Mouse (Mus musculus) limb, embryonic 13.5 days (tissue): ENCODE measurements around the gene Rps8. TPM values are rescaled to one million over a fixed set of nuclear protein-coding genes. Genes with fewer than 3 reads are reported as not detected.

Source experiments
- ATAC-seq: fragments of 200-750 bp; cut with Nextera tagmentation; 2 replicates; pipeline ENCODE4 v1.8.0; 2017; ENCODE audit warnings: low read depth, moderate number of reproducible peaks, moderate TSS enrichment; ENCODE audit not compliant: low FRiP score
- H3K27ac ChIP-seq: fragments of 300-500 bp; sonication (generic); 2 replicates; pipeline ENCODE4 v1.5.1; 2015; ENCODE audit warnings: inconsistent platforms, mild to moderate bottlenecking, moderate library complexity
- H3K27me3 ChIP-seq: fragments of 300-500 bp; sonication (generic); 2 replicates; pipeline ENCODE4 v1.6.1; 2015; ENCODE audit warnings: mild to moderate bottlenecking, inconsistent platforms
- H3K36me3 ChIP-seq: fragments of 300-500 bp; sonication (generic); 2 replicates; pipeline ENCODE4 v1.6.1; 2015; ENCODE audit warnings: inconsistent platforms, mild to moderate bottlenecking, moderate library complexity
- H3K4me1 ChIP-seq: fragments of 300-500 bp; sonication (generic); 2 replicates; pipeline ENCODE4 v1.6.1; 2015; ENCODE audit warnings: inconsistent platforms
- H3K4me2 ChIP-seq: fragments of 300-500 bp; sonication (generic); replicated peaks from 2 replicates; pipeline ENCODE4 v1.6.1; 2015; ENCODE audit warnings: inconsistent platforms, mild to moderate bottlenecking, moderate library complexity
- H3K4me3 ChIP-seq: fragments of 300-500 bp; sonication (generic); 2 replicates; pipeline ENCODE4 v1.5.1; 2015; ENCODE audit warnings: moderate library complexity, mild to moderate bottlenecking, inconsistent platforms
- H3K9ac ChIP-seq: fragments of 300-500 bp; sonication (generic); 2 replicates; pipeline ENCODE4 v1.6.1; 2015; ENCODE audit warnings: mild to moderate bottlenecking, inconsistent platforms
- H3K9me3 ChIP-seq: fragments of 300-500 bp; sonication (generic); 2 replicates; pipeline ENCODE4 v1.6.1; 2016; ENCODE audit warnings: inconsistent platforms
- WGBS: fragments of 180-500 bp; shearing (Covaris S2); methylation state at CpG from one replicate; pipeline ENCODE4 v1.1.7; 2015; 5-methylcytosine and 5-hydroxymethylcytosine counted together
- polyA plus RNA-seq: library from polyadenylated mRNA; unstranded; fragments of >200 nt; fragmentation: Nextera tagmentation; extraction: Ambion mirVana; gene quantifications from 2 replicates; pipeline ENCODE4 v1.2.1, GENCODE M21; 2015

Rps8 gene
- polyA plus RNA-seq, 1 experiment from 2014 or later: 885 TPM

DNA sequence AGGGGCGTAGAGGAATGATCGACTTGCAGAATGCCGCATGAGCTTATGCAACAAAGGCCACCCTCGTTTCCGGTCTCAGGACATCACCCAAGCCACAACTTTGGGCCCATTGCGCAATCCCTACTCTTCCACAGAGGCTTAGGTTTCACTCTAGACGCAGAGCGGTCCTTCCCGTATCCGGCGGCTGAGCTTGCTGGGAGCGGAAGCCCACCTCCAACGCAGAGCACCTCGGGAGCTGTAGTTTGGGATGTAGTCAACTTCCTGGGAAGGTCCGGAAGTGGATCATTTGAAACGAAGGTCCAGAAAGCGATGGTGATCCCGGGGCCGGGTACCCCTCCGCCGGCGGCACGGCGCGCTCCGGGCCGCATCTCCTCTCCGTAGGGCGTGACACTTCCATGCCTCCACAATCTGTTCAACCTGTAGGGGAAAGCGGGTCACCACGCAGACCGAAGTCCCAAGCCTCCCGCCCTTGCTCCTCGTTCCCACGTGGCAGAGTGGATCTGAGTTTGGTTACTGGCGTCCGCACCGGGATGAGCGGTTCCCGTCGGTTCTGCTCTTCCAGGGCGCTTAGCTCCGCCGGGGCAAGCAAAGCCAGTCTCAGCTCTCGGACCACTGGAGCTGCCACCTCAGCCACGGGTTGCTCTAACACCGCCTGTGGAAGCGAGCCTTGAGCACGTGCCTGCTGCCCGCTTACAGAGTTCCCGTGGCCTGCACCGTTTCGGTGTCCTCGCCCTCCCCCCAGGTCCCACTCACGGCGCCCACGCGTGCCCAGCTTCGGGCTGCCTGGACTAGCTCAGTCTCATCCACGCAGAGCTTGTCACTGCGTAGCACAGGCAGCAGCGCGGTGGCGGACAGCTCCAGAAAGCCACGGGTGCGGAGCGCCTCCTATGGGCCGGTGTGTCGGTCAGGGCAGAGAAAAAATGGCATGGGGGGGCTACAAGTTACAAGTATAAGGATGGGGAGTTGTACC is 35.3 kb downstream of the Rps8 start:
- peak; percentile 94 for ATAC-seq

DNA sequence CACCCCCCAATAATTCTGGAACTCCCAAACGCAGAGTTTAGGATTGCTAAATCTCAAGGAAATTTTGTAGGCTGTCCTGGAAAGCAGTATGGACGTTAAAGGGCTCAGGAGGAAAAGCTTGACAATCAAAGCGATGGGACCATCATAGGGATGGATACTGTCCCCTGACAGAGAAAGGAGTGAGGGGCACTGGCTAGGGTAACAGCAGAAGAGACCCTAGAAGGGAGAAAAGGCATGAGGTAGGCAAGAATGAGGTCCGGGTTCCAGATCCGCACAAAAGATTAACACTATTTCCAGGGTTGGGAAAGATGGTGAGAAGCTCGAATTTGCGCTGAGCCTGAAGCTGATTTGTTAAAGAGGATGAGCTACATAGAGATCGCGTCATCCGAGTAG is 36.0 kb downstream of the Rps8 start:
- H3K36me3 ChIP-seq: no peaks in the 10 kb centered on the region
- peak; percentile 6; the same call in 1 of the 2 replicates for ATAC-seq
- 6% methylated on average over 10 of the region's 10 CpGs for WGBS
- peak overlapping the region; percentile 73 for H3K9ac ChIP-seq
- no peaks in the 10 kb centered on the region for H3K9me3 ChIP-seq
- H3K27ac ChIP-seq: peak overlapping the region; percentile 80
- peak overlapping the region; percentile 100 for H3K4me2 ChIP-seq
- peak overlapping the region; percentile 58 for H3K4me3 ChIP-seq
- H3K27me3 ChIP-seq: no peaks in the 10 kb centered on the region
- H3K4me1 ChIP-seq: peaks cover 14% of the 10 kb centered on the region

More for the DNA sequence above, 35.3 kb downstream of the Rps8 start:
- Histone ChIP-seq H3K27ac (peak overlapping the region; percentile 80), H3K4me3 (peak overlapping the region; percentile 58), H3K4me1 (peaks cover 21% of the 10 kb centered on the region), H3K9ac (peak overlapping the region; percentile 73), H3K4me2 (peak overlapping the region; percentile 100), H3K36me3 (no peaks in the 10 kb centered on the region), H3K9me3 (no peaks in the 10 kb centered on the region), H3K27me3 (no peaks in the 10 kb centered on the region)
- WGBS: under 1% methylated on average over 69 of the region's 69 CpGs

DNA sequence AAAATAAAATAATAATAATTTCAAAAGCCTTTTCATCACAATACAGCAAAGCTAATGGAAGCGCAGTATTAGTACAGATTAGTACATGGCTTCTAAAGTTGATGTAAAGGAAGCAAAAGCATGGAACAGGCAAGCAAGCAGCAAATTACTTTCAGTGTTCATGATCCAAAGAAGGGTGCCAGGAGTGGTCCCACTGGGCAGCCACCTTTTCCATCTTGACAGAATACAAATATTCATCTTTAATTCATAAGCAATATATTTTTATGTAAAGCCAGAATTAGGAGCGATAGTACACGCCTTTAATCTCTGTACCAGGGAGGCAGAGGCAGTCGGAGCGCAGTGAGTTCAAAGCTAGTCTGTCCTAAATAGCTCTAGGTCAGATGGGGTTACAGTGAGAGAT is 36.4 kb downstream of the Rps8 start:
- no peak overlapping the region for H3K27ac ChIP-seq
- peak overlapping the region; percentile 100 for H3K4me2 ChIP-seq
- WGBS: 76% methylated on average over 5 of the region's 5 CpGs
- H3K9me3 ChIP-seq: no peaks in the 10 kb centered on the region
- H3K9ac ChIP-seq: peak overlapping the region; percentile 73
- ATAC-seq: no peak
- H3K4me3 ChIP-seq: peak overlapping the region; percentile 58
- H3K4me1 ChIP-seq: peaks cover 10% of the 10 kb centered on the region
- H3K27me3 ChIP-seq: no peaks in the 10 kb centered on the region
- peaks cover 4% of the 10 kb centered on the region for H3K36me3 ChIP-seq

DNA sequence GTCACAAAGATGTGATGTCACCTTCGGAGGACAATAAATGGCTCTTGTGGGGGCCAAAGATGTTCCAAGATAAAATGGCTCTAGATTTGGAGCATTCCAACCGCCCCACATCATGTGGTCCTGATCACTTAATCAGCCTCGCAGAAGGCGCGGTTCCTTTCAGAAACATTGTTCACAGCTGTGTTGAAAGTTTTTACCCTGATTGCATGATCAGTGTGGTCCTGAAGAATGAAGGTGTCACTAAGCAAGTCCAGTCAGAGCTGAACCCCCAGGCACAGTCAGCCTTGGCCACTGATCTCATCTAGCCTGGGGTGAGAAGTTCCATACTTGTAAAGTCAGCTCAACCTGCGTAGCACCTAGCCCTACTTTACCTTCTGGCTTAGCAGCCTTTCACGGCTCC is 38.1 kb downstream of the Rps8 start:
- Histone ChIP-seq H3K36me3 (peaks cover 20% of the 10 kb centered on the region), H3K4me3 (no peak overlapping the region), H3K9ac (no peak overlapping the region), H3K9me3 (no peaks in the 10 kb centered on the region), H3K27me3 (no peaks in the 10 kb centered on the region), H3K4me2 (no peak overlapping the region), H3K27ac (no peak overlapping the region), H3K4me1 (peaks cover 7% of the 10 kb centered on the region)
- no peak for ATAC-seq
- 89% methylated on average over 7 of the region's 7 CpGs for WGBS

DNA sequence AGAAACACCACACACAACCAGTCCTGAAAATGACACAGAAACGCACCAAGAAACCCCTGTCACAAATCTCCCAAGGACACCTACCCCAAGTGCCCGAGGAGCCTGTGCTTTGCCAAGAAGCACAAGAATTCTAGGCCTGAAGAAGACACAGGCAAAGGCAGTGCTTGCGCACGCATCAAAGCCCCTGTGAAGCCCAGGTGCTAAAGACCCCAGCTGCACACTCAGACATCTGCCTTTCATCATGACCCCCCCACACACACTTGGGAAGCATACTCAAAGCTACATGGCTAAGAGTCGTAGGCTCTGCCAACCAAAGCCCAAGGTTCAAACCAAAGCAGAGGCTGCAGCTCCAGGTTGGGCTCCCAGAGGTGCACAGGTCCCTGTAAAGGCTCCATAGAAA is 40.5 kb downstream of the Rps8 start:
- no peaks in the 10 kb centered on the region for H3K9me3 ChIP-seq
- no peak overlapping the region for H3K27ac ChIP-seq
- no peak overlapping the region for H3K9ac ChIP-seq
- H3K4me3 ChIP-seq: no peak overlapping the region
- H3K4me2 ChIP-seq: no peak overlapping the region
- H3K4me1 ChIP-seq: peaks cover 3% of the 10 kb centered on the region
- 66% methylated on average over 5 of the region's 5 CpGs for WGBS
- H3K27me3 ChIP-seq: no peaks in the 10 kb centered on the region
- H3K36me3 ChIP-seq: peaks cover 36% of the 10 kb centered on the region
- ATAC-seq: no peak

DNA sequence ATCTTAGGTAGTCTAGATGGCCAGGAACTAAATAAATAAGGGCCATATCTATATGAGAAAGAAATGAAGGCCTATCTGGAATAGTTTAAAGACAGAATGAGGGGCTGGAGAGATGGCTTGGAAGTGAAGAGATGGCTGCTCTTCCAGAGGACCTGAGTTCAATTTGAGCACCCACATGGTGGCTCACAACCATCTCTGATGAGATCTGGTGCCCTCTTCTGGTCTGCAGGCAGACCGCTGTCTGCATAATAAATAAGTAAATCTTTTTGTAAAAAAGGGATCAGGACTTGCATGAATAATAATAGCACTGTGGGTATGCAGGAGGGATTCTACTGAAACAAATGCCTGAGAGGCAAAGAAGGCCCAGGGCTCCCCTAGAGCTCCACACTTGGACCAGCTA is 42.8 kb downstream of the Rps8 start:
- Histone ChIP-seq H3K27ac (no peak overlapping the region), H3K36me3 (peaks cover 60% of the 10 kb centered on the region), H3K9me3 (no peaks in the 10 kb centered on the region), H3K4me2 (no peak overlapping the region), H3K4me3 (no peak overlapping the region), H3K4me1 (no peaks in the 10 kb centered on the region), H3K27me3 (no peaks in the 10 kb centered on the region), H3K9ac (no peak overlapping the region)
- ATAC-seq: no peak
- WGBS: 83% methylated on average over 1 of the region's 1 CpGs

DNA sequence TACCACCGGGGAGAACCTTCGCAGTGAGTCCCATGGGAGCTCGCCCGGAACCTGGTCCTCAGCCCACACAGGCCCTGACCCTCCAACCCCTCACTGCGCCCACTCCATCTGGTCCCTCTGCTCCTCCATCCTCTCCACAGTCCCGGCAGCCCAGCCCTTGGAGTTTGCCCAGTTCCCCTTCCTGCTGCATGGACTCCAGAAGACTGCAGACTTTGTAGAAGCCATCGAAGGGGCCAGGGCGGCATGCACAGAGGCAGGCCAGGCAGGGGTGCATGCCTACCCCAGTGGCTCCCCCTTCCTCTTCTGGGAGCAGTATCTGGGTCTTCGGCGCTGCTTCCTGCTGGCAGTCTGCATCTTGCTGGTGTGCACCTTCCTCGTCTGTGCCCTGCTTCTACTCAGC is 45.1 kb downstream of the Rps8 start:
- Histone ChIP-seq H3K9ac (no peak overlapping the region), H3K36me3 (peaks cover 65% of the 10 kb centered on the region)

DNA sequence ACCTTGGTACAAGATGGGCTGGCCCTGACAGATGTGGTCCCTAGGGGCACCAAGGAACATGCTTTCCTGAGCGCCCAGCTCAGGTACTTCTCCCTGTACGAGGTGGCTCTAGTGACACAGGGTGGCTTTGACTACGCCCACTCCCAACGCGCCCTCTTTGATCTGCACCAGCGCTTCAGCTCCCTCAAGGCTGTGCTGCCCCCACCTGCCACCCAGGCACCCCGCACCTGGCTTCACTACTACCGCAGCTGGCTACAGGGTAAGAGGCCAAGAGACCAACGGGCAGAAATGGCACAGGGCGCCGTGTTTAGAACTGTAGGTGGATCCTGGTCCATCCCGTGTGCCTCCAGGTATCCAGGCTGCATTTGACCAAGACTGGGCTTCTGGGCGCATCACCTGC is 45.8 kb downstream of the Rps8 start:
- H3K27ac ChIP-seq: no peak overlapping the region
- WGBS: 87% methylated on average over 13 of the region's 13 CpGs
- peaks cover 72% of the 10 kb centered on the region for H3K36me3 ChIP-seq
- no peak for ATAC-seq
- no peak overlapping the region for H3K4me2 ChIP-seq
- H3K4me1 ChIP-seq: peaks cover 2% of the 10 kb centered on the region; the same call in 1 of the 2 replicates
- no peak overlapping the region for H3K9ac ChIP-seq
- H3K27me3 ChIP-seq: no peaks in the 10 kb centered on the region
- H3K4me3 ChIP-seq: no peak overlapping the region
- no peaks in the 10 kb centered on the region for H3K9me3 ChIP-seq

More for the DNA sequence above, 45.1 kb downstream of the Rps8 start:
- H3K4me1 ChIP-seq: no peaks in the 10 kb centered on the region
- H3K27ac ChIP-seq: no peak overlapping the region
- no peak overlapping the region for H3K4me2 ChIP-seq
- 96% methylated on average over 11 of the region's 11 CpGs for WGBS
- no peak overlapping the region for H3K4me3 ChIP-seq
- H3K9me3 ChIP-seq: no peaks in the 10 kb centered on the region
- ATAC-seq: no peak
- no peaks in the 10 kb centered on the region for H3K27me3 ChIP-seq

DNA sequence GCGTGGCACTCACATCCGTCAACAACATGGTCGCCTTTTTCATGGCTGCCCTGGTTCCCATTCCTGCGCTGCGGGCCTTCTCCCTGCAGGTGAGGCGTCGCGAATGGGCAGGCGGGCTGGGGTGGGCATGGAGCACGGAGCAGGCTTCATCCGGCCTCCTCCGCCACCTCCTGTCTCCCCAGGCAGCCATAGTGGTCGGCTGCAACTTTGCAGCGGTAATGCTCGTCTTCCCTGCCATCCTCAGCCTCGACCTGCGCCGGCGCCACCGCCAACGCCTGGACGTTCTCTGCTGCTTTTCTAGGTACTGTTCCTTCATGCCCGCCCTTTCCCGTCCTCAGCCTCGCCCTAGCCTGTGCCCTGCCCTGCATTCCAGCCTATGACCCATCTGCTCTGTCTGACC is 46.7 kb downstream of the Rps8 start:
- Histone ChIP-seq H3K27me3 (no peaks in the 10 kb centered on the region), H3K36me3 (peaks cover 65% of the 10 kb centered on the region), H3K4me3 (no peak overlapping the region), H3K27ac (no peak overlapping the region), H3K9me3 (no peaks in the 10 kb centered on the region), H3K4me2 (no peak overlapping the region), H3K9ac (no peak overlapping the region), H3K4me1 (peaks cover 4% of the 10 kb centered on the region; the same call in 1 of the 2 replicates)
- 92% methylated on average over 25 of the region's 25 CpGs for WGBS
- ATAC-seq: no peak

DNA sequence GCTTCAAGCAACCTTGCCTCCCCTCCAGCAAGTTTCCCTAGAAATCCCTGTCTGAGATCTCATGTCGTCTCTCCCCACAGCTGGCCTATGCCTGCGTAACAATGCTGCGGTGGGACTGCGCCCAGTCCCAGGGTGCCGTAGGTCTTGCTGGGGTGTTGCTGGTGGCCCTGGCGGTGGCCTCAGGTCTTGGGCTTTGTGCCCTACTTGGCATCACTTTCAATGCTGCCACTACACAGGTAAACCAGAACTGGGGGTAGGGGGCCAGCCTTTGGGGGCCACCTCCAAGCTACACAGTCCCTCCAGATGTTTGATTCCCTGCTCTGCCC is 47.6 kb downstream of the Rps8 start:
- no peak overlapping the region for H3K9ac ChIP-seq
- no peak for ATAC-seq
- H3K9me3 ChIP-seq: no peaks in the 10 kb centered on the region
- no peak overlapping the region for H3K4me2 ChIP-seq
- H3K27me3 ChIP-seq: no peaks in the 10 kb centered on the region
- no peak overlapping the region for H3K27ac ChIP-seq
- H3K36me3 ChIP-seq: peaks cover 57% of the 10 kb centered on the region
- H3K4me1 ChIP-seq: peaks cover 4% of the 10 kb centered on the region; the same call in 1 of the 2 replicates
- WGBS: 99% methylated on average over 6 of the region's 6 CpGs
- H3K4me3 ChIP-seq: no peak overlapping the region

DNA sequence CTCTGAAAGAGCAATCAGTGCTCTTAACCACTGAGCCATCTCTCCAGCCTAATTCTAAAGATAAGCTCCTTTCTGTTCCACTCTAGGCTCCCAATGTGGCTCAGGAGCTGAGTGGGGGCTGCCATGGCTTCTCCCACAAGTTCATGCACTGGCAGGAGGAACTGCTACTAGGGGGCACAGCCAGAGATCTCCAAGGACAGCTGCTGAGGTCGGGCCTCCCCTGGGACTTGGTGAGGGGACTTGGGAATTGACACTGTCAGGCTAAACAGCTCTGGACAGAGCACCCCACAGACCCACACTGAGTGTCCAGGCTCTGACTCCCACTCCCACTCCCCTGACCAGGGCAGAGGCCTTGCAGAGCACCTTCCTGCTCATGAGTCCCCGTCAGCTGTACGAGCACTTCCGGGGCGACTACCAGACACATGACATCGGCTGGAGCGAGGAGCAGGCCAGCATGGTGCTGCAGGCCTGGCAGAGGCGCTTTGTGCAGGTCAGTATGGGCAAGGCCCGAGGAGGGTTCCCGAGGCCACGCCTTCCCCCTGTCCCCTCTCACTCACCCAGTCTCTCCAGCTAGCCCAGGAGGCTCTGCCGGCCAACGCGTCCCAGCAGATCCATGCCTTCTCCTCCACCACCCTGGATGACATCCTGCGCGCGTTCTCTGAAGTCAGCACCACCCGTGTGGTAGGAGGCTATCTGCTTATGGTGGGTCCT is 48.1 kb downstream of the Rps8 start:
- Histone ChIP-seq H3K4me3 (no peak overlapping the region), H3K9ac (no peak overlapping the region), H3K9me3 (no peaks in the 10 kb centered on the region), H3K4me2 (no peak overlapping the region), H3K27me3 (no peaks in the 10 kb centered on the region), H3K36me3 (peaks cover 52% of the 10 kb centered on the region), H3K27ac (no peak overlapping the region), H3K4me1 (peaks cover 4% of the 10 kb centered on the region; the same call in 1 of the 2 replicates)
- ATAC-seq: no peak
- WGBS: 87% methylated on average over 18 of the region's 18 CpGs

DNA sequence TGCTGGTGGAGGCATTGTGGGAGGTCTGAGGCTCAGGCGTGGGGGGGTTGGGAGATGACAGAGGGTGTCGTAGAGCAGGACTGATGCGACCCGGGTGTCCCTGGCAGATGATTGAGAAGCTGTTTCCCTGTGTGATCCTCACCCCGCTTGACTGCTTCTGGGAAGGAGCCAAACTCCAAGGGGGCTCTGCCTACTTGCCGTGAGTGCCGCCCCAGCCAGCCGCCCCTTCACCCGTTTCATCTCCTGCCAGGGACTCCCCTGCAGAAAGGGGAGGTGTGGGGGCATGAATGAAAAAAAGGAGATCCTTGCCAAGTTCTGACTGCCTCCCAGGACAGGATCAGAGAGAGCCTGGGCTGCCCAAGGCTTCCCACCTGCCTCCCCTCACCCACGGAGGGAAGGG is 50.9 kb downstream of the Rps8 start:
- peaks cover 35% of the 10 kb centered on the region for H3K36me3 ChIP-seq
- no peak overlapping the region for H3K9ac ChIP-seq
- WGBS: 62% methylated on average over 10 of the region's 10 CpGs
- no peaks in the 10 kb centered on the region for H3K27me3 ChIP-seq
- peaks cover 12% of the 10 kb centered on the region; the same call in 1 of the 2 replicates for H3K4me1 ChIP-seq
- no peaks in the 10 kb centered on the region for H3K9me3 ChIP-seq
- ATAC-seq: no peak
- H3K27ac ChIP-seq: no peak overlapping the region
- no peak overlapping the region for H3K4me3 ChIP-seq
- no peak overlapping the region for H3K4me2 ChIP-seq
